Mouse (Mus musculus): ENCODE measurements around the gene Tarsl2. TPM values are rescaled to one million over a fixed set of nuclear protein-coding genes. Genes with fewer than 3 reads are reported as not detected.

Gene Tarsl2
- total RNA-seq, 2 experiments from 2014 or later: 9.0 to 26.7 TPM

GRCm38 (mm10) chr7:65713782-65714181 is 69.1 kb downstream of the Tarsl2 start:
- ATAC-seq (replicated peaks; ENCODE audit: poor library complexity, severe bottlenecking): no peak

- peak; percentile 76 for ATAC-seq (replicated peaks; ENCODE audit: poor library complexity, severe bottlenecking)
These were observed 69.6 kb downstream of the Tarsl2 start for GRCm38 (mm10) chr7:65714304-65714703.

DNA sequence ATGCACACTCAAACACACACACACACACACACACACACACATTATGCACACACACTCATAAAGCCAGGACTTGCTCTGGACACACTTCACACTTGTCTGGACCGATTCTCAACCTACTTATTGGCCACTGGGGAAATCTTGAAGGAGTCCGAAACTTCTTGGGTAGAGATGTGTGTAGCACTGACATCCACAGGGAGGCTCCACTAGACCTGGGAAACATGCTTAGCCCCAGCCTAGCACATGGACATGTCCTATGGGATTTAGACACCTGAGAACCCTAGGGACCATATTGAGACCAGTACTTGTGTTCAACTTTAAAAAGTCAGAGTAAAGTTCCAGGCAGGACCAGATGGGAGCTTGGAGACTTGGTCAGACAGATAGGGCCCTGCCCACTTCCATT is 89.3 kb downstream of the Tarsl2 start:
- no peak for ATAC-seq (replicated peaks; ENCODE audit: poor library complexity, severe bottlenecking)

GRCm38 (mm10) chr7:65735261-65735660 is 90.6 kb downstream of the Tarsl2 start:
- no peak for ATAC-seq (replicated peaks; ENCODE audit: poor library complexity, severe bottlenecking)

DNA sequence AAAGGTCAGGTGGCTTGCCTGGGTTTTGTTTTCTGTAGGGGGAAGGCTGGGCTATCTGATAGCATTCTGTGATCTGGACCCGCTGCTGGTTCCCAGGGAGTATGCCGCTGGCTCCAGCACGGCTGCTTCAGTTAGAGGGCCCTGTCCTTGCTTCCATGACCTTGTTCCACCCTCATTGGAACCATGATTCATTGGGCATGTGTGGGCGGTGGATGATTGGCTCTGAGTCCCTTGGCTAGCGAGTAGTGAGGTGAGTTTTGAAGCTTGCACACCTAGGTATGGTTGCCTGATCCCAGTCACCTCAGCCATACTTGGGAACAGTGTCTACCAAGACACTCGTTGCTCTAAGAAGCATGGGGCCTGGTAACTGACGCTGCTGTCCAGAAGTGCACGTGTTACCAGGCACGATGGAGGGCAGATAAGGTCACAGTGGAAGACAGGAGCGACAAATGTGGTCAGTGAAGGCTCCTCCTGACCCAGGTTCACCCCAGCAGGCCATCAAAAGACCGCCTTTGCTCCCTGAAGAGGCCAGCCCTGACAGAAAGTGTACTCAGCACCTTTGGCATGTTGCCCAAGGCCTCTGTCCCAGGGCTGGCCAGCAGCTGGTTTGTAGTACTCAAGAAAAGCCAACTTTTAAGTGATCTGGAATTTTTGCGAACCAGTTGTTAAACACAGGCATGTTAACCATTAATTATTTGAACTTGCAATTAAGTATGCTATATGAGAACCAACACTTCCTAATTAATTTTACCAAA is 92.8 kb downstream of the Tarsl2 start:
- ATAC-seq (replicated peaks; ENCODE audit: poor library complexity, severe bottlenecking): no peak

Other genes with a start within 250 kb of the Tarsl2 start
- gene Tjp1, start 117.1 kb upstream of the Tarsl2 start, total RNA-seq (2014; fragmentation: Nextera tagmentation): not detected in 2 replicates
- gene Tjp1, start 117.1 kb upstream of the Tarsl2 start, total RNA-seq (2017): 0.05 and 1.2 TPM in 2 replicates
- 23.0 and 35.3 TPM in 2 replicates for gene Tm2d3, start 46.3 kb downstream of the Tarsl2 start, total RNA-seq (2014; fragmentation: Nextera tagmentation)
- gene Tm2d3, start 46.3 kb downstream of the Tarsl2 start, total RNA-seq (2017): 70.1 and 70.9 TPM in 2 replicates
- not detected in 2 replicates for gene Pcsk6, start 216.8 kb downstream of the Tarsl2 start, total RNA-seq (2014; fragmentation: Nextera tagmentation)
- gene Pcsk6, start 216.8 kb downstream of the Tarsl2 start, total RNA-seq (2017): not detected in 2 replicates